Mouse (Mus musculus): ENCODE measurements around the gene Fam110a. TPM values are rescaled to one million over a fixed set of nuclear protein-coding genes. Genes with fewer than 3 reads are reported as not detected.

Gene Fam110a
- polyA plus RNA-seq (2012; rRNA removed) = 41.1 and 42.1 TPM in 2 replicates

DNA sequence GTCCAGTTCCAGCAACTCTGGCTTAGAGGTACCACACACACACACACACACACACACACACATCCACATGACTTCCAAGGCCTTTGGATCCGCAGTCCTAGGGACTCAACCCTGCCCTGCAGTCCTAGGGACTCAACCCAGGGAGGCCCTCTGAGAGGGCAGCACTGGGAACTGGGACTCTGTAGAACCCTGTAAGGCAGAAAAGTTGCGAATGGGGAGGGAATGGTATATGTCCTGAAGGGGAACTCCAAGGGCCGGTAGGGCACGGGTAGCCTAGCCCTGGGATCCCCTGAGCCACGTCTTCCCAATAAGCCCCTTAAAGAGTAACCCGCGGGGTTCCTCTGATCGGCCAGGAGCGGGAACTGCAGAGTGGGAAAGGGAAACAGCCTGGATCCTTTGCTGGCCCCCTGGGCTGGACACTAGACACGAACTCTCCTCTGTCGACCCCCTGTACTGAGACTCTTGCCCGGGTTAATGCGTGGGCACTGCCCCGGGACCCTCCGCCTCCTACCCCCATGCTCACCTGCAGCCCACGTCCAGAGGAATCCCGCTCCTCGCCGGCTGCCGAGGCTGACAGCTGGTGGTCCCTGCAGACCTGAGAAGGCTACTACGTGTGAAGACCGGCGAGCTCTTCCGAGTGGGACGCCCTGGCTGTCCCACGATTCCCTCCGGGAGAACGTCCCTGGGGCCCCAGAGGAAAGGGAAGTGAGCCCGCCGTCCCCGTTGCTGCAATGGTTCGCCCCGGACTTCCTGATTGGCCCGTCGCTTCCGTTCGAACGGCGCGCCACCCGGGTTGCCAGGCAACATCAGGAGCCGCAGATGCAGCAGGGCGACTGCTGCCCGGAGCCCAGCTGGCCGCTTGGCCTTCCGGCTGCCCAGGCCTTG, at the start of gene Fam110a:
Gene Fam110a (minus strand): TSS at position 750 of the 885 bp plus-strand sequence.
- peak; percentile 90 for DNase-seq
- 1% methylated on average over 46 of the region's 46 CpGs for WGBS
- TF ChIP-seq CTCF (IDR thresholded peaks at IDR 0.05; ENCODE audit: insufficient read depth, low read length) (no peak), POLR2A (IDR thresholded peaks at IDR 0.05; ENCODE audit: borderline replicate concordance, extremely low read depth, low read depth, low read length) (peak; percentile 71; the same call in 1 of the 2 replicates)
- H3K4me1 ChIP-seq (ENCODE audit: control insufficient read depth, insufficient read depth, low read length) = peaks cover 20% of the 10 kb centered on the region
- H3K4me3 ChIP-seq (replicated peaks; ENCODE audit: extremely low read depth, low read depth, low read length) = peak within 1 kb of the TSS; percentile 71

DNA sequence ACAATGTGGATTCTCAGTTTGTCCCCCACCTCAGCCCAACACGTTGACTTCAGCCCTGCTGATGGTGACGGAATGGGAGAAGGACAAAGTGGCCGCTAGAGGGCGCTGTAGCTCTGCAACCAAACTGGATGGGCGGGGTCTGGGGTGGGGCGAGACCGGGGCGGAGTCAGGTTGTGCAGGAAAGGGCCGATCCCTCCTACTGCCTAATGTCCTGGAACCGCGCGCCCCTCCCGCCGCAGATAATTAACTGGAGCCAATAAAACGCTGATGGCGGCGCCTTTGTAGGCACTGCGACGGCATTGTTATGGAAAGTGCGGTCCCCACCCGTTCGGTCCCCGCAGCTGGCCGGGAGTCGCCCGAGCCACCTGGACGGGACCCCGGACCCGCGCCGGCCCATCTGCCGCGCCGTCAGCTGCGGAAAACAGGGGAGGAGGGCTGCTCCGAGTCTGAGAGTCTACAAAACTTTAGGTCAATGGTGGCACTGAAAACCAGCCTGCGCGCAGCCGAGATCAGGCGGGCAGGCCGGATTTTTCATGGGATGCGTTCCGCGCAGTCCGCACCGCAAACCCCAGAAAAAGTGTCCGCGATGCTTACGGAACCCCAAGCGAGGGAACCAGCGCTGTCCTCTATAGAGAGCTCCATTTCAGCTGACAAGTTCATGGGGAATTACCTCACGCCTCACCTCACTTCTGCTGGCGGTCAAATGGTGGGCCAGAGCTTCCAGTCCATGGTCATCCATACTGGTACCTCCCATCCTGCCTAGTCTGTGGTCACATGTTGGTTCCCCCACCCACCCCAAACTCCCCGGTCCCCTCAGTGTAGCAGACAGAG, 49.4 kb upstream of the Fam110a start:
- TF ChIP-seq POLR2A (IDR thresholded peaks at IDR 0.05; ENCODE audit: borderline replicate concordance, extremely low read depth, low read depth, low read length) (no peak), CTCF (IDR thresholded peaks at IDR 0.05; ENCODE audit: insufficient read depth, low read length) (peak; percentile 83)
- Histone ChIP-seq H3K4me3 (replicated peaks; ENCODE audit: extremely low read depth, low read depth, low read length) (peak overlapping the region; percentile 61), H3K4me1 (ENCODE audit: control insufficient read depth, insufficient read depth, low read length) (no peaks in the 10 kb centered on the region)
- DNase-seq = peak; percentile 81
- WGBS = 2% methylated on average over 54 of the region's 54 CpGs

DNA sequence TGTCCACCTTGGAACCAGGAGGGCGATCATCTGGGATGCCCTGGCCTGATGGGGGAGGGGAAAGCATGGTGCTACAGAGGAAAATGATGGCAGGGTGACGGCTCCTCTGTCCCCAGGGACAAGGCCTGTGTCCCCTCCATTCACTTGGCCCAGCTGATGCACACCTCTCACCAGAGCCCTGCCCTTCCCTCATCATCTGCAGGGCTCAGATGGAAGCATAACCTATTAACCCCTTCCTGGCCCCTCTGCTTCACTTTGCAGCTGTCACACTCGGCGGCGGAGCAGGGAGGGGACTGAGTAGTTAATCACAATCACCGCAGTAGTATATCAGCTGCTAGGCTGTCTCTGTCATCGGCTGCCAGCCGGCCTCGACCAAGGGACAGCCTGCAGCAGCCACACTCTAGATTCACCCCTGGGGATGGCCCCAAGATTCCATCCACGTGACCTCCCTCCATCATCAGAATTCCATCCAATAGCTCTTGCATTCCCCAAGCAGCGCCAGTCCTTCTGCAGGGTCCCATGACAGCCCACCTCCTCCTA, 44.9 kb upstream of the Fam110a start:
- no peaks in the 10 kb centered on the region for H3K4me1 ChIP-seq (ENCODE audit: control insufficient read depth, insufficient read depth, low read length)
- no peak for DNase-seq
- no peak overlapping the region for H3K4me3 ChIP-seq (replicated peaks; ENCODE audit: extremely low read depth, low read depth, low read length)
- TF ChIP-seq CTCF (IDR thresholded peaks at IDR 0.05; ENCODE audit: insufficient read depth, low read length) (no peak), POLR2A (IDR thresholded peaks at IDR 0.05; ENCODE audit: borderline replicate concordance, extremely low read depth, low read depth, low read length) (no peak)
- 48% methylated on average over 11 of the region's 11 CpGs for WGBS

DNA sequence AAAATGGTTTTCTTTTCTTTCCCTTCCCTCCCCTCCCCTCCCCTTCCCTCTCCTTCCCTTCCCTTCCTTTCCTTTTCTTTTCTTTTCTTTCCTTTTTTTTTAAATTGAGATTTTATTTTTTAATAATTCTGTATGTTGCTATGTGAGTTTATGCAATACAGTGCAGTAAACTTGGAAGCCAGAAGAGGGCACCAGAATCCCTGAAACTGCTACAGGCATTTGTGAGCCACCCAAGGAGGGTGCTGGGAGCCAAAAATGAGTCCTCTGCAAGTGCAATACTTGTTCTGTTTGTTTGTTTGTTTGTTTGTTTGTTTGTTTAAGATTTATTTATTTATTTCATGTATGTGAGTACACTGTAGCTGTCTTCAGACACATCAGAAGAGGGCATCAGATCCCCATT, 42.0 kb upstream of the Fam110a start:
- no peak for DNase-seq
- Histone ChIP-seq H3K4me3 (replicated peaks; ENCODE audit: extremely low read depth, low read depth, low read length) (no peak overlapping the region), H3K4me1 (ENCODE audit: control insufficient read depth, insufficient read depth, low read length) (no peaks in the 10 kb centered on the region)
- TF ChIP-seq POLR2A (IDR thresholded peaks at IDR 0.05; ENCODE audit: borderline replicate concordance, extremely low read depth, low read depth, low read length) = no peak

DNA sequence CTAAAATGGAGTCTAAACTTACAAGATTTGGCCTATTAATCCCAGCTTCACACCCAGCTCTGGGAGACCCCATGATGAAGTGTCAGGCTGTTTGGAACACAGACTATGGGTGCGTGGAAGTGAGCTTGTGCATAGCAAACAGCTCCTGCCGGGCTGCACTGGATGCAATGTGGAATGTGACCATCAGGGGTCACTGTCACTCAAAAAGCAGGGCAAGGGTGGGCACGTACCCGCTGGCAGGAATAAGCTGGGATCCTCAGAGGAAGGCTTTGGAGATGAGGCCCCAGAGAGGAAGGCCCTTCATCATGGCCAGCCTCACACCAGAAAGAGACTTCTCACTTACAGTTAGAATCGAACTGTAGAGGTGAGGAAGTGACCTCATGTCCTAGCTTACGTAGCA, 40.2 kb upstream of the Fam110a start:
- 13% methylated on average over 6 of the region's 6 CpGs for WGBS
- DNase-seq = peak; percentile 59
- Histone ChIP-seq H3K4me1 (ENCODE audit: control insufficient read depth, insufficient read depth, low read length) (no peaks in the 10 kb centered on the region), H3K4me3 (replicated peaks; ENCODE audit: extremely low read depth, low read depth, low read length) (no peak overlapping the region)
- TF ChIP-seq CTCF (IDR thresholded peaks at IDR 0.05; ENCODE audit: insufficient read depth, low read length) (peak; percentile 78), POLR2A (IDR thresholded peaks at IDR 0.05; ENCODE audit: borderline replicate concordance, extremely low read depth, low read depth, low read length) (no peak)

DNA sequence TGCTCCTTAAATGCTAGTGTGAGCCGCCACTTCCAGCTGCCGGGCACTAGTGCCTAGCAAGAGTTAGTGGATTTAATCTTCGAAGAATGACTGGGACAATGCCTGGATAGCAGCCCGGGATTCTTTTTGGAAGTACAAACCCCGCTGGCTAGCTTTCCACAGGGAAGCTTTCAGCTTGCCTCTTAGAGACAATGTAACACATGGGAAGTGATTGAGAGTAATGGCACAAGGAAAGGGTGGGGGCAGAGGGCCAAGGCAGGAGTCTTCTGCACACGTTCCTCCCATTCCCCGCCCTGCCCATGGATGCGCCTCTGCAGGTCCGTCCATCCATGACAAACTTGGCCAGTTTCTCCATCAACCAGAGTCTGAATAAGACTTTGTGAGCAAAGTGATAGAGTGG, 36.6 kb upstream of the Fam110a start:
- no peaks in the 10 kb centered on the region for H3K4me1 ChIP-seq (ENCODE audit: control insufficient read depth, insufficient read depth, low read length)
- H3K4me3 ChIP-seq (replicated peaks; ENCODE audit: extremely low read depth, low read depth, low read length) = no peak overlapping the region
- TF ChIP-seq CTCF (IDR thresholded peaks at IDR 0.05; ENCODE audit: insufficient read depth, low read length) (no peak), POLR2A (IDR thresholded peaks at IDR 0.05; ENCODE audit: borderline replicate concordance, extremely low read depth, low read depth, low read length) (no peak)
- DNase-seq = no peak
- 49% methylated on average over 9 of the region's 9 CpGs for WGBS

DNA sequence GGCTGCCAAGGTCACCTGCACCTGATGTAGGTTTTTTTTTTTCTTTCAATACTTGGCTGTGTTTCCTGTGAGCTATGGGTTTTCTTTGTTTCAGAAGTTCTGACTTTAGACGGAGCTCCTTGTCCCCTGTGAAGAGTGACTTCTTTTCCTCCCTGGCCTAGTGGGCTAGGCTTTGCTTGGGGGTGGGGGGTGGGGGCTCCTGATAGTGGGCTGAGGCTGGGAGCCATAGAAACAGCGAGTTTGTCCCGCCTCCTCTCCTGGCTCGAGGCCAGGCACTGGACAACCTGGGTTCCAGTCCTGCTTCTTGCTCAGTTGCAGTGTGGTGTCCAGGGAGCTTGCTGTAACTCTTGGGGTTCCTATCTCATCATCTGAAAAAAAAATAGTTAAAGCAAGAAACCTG, 36.0 kb upstream of the Fam110a start:
- no peak overlapping the region for H3K4me3 ChIP-seq (replicated peaks; ENCODE audit: extremely low read depth, low read depth, low read length)
- WGBS = 29% methylated on average over 4 of the region's 4 CpGs

DNA sequence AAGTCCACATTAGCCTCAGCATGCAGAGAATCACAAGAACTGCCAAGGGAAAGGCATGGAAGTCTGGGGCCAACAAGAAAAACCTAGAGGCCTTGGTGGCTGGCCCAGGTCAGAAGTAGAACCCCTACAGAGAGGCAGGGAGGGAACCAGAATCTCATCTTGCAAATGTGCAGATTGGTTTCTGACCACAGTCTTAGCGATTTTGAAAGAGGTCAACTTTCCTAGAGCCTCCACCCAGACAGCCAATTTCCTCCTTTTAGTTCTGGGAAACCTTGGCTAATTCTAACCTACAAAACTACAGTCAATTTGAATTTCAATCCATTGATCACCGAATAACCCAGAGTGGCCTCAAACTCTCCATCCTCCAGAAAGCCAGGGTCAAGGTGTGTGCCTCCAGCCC, 32.7 kb upstream of the Fam110a start:
- TF ChIP-seq POLR2A (IDR thresholded peaks at IDR 0.05; ENCODE audit: borderline replicate concordance, extremely low read depth, low read depth, low read length) = no peak
- no peak for TF ChIP-seq CTCF (IDR thresholded peaks at IDR 0.05; ENCODE audit: insufficient read depth, low read length)
- WGBS = 64% methylated on average over 2 of the region's 2 CpGs
- peaks cover 4% of the 10 kb centered on the region; the same call in 1 of the 2 replicates for H3K4me1 ChIP-seq (ENCODE audit: control insufficient read depth, insufficient read depth, low read length)

More for the DNA sequence above, 36.0 kb upstream of the Fam110a start:
- no peaks in the 10 kb centered on the region for H3K4me1 ChIP-seq (ENCODE audit: control insufficient read depth, insufficient read depth, low read length)
- DNase-seq = no peak
- TF ChIP-seq POLR2A (IDR thresholded peaks at IDR 0.05; ENCODE audit: borderline replicate concordance, extremely low read depth, low read depth, low read length) = no peak
- TF ChIP-seq CTCF (IDR thresholded peaks at IDR 0.05; ENCODE audit: insufficient read depth, low read length) = no peak

DNA sequence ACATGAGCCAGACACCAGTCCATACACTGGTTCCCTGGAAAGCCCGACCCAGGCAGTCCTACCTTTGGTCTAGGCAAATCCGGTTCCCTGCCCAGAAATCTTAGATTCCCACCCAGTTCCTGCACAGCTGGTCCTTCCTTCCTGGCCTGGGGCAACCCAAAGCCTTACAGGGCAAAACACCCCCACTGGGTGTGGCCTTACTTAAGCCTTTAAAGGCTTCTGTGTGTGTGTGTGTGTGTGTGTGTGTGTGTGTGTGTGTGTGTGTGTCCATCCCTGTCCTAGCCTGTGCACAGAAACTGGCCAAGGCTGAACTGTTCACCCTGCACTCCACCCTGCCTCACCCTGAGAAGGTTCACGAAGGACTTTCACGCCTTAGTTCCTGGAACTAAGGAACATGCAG, 32.2 kb upstream of the Fam110a start:
- DNase-seq = no peak
- Histone ChIP-seq H3K4me1 (ENCODE audit: control insufficient read depth, insufficient read depth, low read length) (peaks cover 4% of the 10 kb centered on the region; the same call in 1 of the 2 replicates), H3K4me3 (replicated peaks; ENCODE audit: extremely low read depth, low read depth, low read length) (no peak overlapping the region)
- TF ChIP-seq CTCF (IDR thresholded peaks at IDR 0.05; ENCODE audit: insufficient read depth, low read length) (no peak), POLR2A (IDR thresholded peaks at IDR 0.05; ENCODE audit: borderline replicate concordance, extremely low read depth, low read depth, low read length) (no peak)
- 49% methylated on average over 4 of the region's 4 CpGs for WGBS

More for the DNA sequence above, 32.7 kb upstream of the Fam110a start:
- DNase-seq = no peak
- H3K4me3 ChIP-seq (replicated peaks; ENCODE audit: extremely low read depth, low read depth, low read length) = no peak overlapping the region

Data from lung, adult 2 months (tissue).